Mouse (Mus musculus) liver, embryonic 14.5 days (tissue): ENCODE data around the gene Cox8b.

Source experiments
- CTCF ChIP-seq: IDR thresholded peaks from 2 replicates; pipeline ENCODE4 v1.5.1; 2016; ENCODE audit warnings: antibody characterized with exemption, low read depth, control low read depth
- EP300 ChIP-seq: IDR thresholded peaks from 2 replicates; pipeline ENCODE4 v1.6.1; 2016; ENCODE audit warnings: antibody characterized with exemption, low read depth

DNA sequence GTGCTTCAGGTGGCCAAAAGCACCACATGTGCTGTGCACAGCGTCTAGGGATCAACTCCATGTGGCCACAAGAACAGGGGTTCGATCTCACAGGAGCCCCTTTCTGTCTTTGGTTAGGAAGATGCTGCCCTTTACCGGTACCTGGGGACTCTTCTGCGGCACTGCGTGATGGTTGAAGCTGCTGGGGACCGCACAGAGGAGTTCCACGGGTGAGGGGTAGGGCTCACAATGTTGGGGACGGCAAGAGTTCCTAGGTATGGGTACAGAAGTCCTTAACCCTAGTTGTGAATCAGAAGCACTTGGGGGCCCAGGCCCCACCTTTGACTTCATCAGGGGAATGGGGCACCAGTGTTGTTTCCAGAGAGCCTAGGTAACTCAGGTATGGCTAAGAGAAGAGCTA lies 41.5 kb downstream of the Cox8b start:
- TF ChIP-seq EP300 (no peak), CTCF (no peak)
